Mouse (Mus musculus) myocyte (in vitro differentiated cells): ENCODE data around the gene Smad1.

Source experiments
- CEBPB ChIP-seq: IDR thresholded peaks from 2 replicates; pipeline ENCODE4 v1.6.1; 2011; ENCODE audit warnings: mild to moderate bottlenecking, moderate library complexity; ENCODE audit not compliant: poor library complexity, insufficient read depth, severe bottlenecking
- E2F4 ChIP-seq: IDR thresholded peaks from one replicate; pipeline ENCODE4 v1.6.1; 2011; ENCODE audit warnings: mild to moderate bottlenecking, control low read depth, moderate library complexity; ENCODE audit not compliant: insufficient read depth
- MAX ChIP-seq: IDR thresholded peaks from one replicate; pipeline ENCODE4 v1.6.1; 2011; ENCODE audit warnings: low read depth, mild to moderate bottlenecking, control low read depth
- MYOD1 ChIP-seq, 3 experiments: IDR thresholded peaks; one replicate each; pipeline ENCODE4 v1.6.1; 2011; ENCODE audit warnings: control low read depth in 2 of 3, low read depth in 2 of 3, mild to moderate bottlenecking in 2 of 3, moderate library complexity in 1 of 3; ENCODE audit not compliant: insufficient read length in 2 of 3, control insufficient read depth in 1 of 3
- MYOG ChIP-seq, 3 experiments: IDR thresholded peaks; one replicate each; pipeline ENCODE4 v1.6.1; 2011; ENCODE audit warnings: control low read depth in 2 of 3, low read depth in 2 of 3, mild to moderate bottlenecking in 2 of 3; ENCODE audit not compliant: insufficient read length in 2 of 3, control insufficient read depth in 1 of 3, insufficient read depth in 1 of 3
- POLR2A ChIP-seq: IDR thresholded peaks from one replicate; pipeline ENCODE4 v1.6.1; 2011; ENCODE audit warnings: low read depth, mild to moderate bottlenecking, control low read depth, moderate library complexity; ENCODE audit not compliant: insufficient read length
- POLR2AphosphoS2 ChIP-seq: IDR thresholded peaks from one replicate; pipeline ENCODE4 v1.6.1; 2011; ENCODE audit warnings: low read depth, control low read depth; ENCODE audit not compliant: insufficient read length
- REST ChIP-seq: IDR thresholded peaks from one replicate; pipeline ENCODE4 v1.6.1; 2011; ENCODE audit warnings: mild to moderate bottlenecking, control low read depth, moderate library complexity; ENCODE audit not compliant: insufficient read depth, insufficient read length
- SRF ChIP-seq: IDR thresholded peaks from one replicate; pipeline ENCODE4 v1.6.1; 2011; ENCODE audit warnings: low read depth; ENCODE audit not compliant: control insufficient read depth, insufficient read length
- TCF12 ChIP-seq: IDR thresholded peaks from one replicate; pipeline ENCODE4 v1.6.1; 2011; ENCODE audit warnings: mild to moderate bottlenecking, control low read depth; ENCODE audit not compliant: poor library complexity, insufficient read depth, severe bottlenecking
- USF1 ChIP-seq: IDR thresholded peaks from one replicate; pipeline ENCODE4 v1.6.1; 2011; ENCODE audit warnings: low read depth, mild to moderate bottlenecking, control low read depth, moderate library complexity

GRCm38 (mm10) chr8:79341236-79341635 lies 58.1 kb downstream of the Smad1 start:
- TF ChIP-seq POLR2A (no peak), TCF12 (no peak), MAX (no peak), MYOG (IDR thresholded peaks at IDR 0.05; ENCODE audit: control insufficient read depth in 1 of 3, insufficient read depth in 1 of 3, insufficient read length in 2 of 3, low read depth in 2 of 3) (no peak), POLR2AphosphoS2 (no peak), E2F4 (no peak), MYOD1 (IDR thresholded peaks at IDR 0.05; ENCODE audit: control insufficient read depth in 1 of 3, insufficient read length in 2 of 3, low read depth in 2 of 3) (no peak), USF1 (no peak), CEBPB (no peak), SRF (no peak), REST (no peak)
